Mouse (Mus musculus): Measurements from ENCODE around the gene Acox2. TPM values are rescaled to one million over a fixed set of nuclear protein-coding genes. Genes with fewer than 3 reads are reported as not detected.
A peak's percentile ranks its signal among the peaks of the same experiment; 100 is the strongest.

Gene Acox2
- polyA plus RNA-seq, 2 experiments from 2014 or later: not detected

DNA sequence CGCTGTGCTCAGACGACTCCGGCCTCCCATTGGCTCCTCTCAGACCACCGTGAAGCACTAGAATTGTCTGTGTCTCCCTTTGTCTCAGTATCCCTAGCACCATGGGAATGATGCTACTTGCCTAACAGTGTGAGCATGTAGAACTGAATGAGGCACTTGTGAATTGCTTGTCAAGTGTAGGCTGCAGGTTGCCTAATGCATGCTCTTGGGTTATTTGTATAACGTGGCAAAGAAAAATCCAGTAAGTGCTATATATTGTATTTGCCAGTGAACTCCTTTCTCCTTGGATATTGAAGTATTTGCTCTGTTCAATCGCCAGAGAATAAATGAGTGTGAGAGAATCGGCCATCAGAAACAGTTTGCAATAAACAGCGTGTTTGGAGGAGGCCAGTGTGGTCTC, 12.3 kb downstream of the Acox2 start:
- no peak for ATAC-seq

DNA sequence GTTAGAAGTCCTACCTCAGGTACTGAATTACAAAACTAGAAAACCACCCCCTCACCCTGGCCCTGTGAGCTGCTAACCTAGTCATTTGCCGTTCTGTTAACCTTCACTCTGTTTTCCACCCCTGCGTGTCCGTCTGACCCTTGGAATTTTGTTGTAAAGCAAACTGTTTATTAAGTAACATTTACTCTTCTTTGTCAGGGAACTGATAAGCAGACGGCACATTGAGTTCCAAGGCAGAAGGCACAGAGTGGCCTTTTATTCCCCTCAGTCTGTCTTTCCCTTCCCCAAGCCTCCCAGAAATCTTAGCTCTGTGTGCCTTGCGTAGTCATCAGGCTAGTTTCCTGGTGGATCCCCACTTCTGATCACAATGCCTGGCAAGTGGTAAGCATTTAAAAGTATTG, 14.9 kb downstream of the Acox2 start:
- ATAC-seq: no peak

DNA sequence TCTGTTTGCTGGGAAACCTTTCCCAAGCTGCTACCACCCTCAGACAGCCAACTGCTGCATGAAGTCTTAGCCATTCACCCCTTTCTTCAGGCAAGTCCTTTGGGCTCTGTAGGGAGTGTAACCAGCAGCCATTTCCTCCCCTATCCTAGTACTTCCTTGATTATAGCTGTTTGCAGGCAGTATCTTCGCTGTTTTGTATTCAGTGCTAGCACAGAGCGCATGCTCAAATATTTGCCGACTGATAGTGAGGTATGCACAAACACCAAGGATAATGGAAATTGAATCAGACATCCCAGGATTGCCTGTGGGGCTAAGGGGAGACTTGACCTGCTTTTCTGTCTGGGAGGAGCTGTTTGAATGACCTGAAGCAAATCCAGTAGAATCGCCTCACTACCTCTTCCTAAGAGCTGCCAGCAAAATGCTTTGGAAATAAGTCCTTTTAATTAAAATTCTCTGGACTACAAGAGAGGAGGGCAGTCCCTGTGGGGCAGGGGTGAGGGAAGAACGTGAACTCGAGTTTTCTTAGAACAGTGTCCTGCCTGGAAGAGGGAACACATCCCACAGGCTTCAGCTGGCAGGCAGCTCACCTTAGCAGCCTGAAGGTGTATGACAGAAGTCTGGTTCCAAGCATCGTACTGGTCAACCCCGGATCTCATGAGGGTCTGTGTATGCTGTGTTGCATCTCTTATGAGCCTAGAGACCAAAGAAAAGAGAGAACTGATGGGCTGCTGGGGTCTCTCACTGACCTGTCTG, 15.8 kb downstream of the Acox2 start:
- ATAC-seq: no peak

DNA sequence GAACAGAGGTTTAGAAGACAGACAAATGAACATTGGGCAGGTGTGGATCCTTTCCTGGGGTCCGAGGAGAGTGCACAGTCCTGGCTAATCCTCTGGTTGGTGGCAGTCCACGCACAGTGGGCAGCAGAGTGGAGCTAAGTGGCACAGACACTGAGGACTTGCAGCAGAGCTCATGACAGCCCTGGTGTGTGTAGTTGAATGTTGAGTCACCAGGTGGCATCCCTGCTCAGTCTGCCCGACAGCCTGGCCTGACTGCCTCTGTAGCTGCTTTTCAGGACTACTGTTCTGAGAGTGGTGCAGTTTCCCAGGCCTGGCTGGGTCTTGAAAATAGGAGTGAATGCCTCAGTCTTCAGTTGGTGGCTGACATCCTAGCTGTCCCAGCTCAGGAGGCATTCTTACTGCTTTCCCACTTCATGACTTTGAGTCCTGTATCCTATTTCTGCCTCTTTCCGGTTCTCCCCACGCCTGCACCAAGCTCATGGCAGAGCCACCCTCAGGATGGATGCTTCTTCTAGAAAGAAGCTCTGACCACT, 16.7 kb downstream of the Acox2 start:
- ATAC-seq: no peak

DNA sequence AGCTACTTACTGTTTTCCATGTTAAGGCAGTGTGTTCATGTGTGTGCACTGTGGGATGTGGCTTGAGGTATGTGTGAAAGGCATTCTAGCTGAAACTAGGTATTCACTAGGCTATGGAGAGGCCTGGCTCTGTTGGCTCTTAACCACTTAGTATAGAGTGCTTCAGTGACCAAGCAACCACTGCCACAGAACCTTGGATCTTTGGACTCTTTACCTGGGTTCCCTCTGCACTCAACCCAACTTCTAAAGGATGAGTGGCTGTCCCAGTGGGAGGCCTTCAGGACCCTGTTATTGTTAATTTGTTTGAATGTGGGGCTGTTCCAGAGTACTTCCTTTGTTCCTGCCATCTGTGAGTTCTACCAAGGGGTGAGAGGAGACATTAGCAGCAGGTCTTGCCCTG, 17.3 kb downstream of the Acox2 start:
- ATAC-seq: no peak

GRCm38 (mm10) chr14:8233252-8233651, 25.9 kb downstream of the Acox2 start:
- ATAC-seq: no peak

DNA sequence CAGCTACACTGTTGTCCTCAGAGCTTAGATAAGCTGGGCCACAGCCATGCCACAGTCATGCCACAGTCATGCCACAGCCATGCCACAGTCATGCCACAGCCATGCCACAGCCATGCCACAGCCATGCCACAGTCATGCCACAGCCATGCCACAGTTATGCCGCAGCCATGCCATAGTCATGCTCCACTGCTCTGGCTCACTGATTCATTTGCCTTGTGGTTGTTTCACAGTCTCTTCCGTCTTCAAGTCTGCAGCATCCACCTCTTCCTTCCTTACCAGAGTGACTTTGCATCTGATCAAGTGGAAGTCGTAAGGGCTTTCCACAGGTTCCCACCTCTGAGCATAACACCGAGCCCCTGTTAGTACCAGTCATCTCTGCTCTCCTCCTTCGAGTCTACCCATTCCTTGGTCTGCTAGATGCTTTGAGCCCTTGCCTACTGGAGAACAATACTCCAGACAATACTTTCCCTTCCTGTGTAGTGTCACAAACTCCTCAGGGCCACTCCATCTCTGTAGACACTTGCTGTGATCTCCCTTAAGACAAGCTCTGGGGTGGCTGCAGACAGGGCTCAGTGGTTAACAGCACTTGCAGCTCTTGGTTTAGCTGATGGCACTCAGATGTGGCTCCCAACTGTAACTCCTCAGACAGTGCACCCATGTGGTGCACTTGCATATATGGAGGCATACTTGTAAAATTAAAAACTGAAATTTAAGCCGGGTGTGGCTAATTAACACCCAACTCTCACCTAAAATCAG, 26.8 kb downstream of the Acox2 start:
- no peak for ATAC-seq

GRCm38 (mm10) chr14:8229367-8230019, 29.7 kb downstream of the Acox2 start:
- ATAC-seq: no peak

GRCm38 (mm10) chr14:8224805-8225204, 34.3 kb downstream of the Acox2 start:
- ATAC-seq: no peak

- no peak for ATAC-seq
Measured at GRCm38 (mm10) chr14:8223506-8224293, 35.5 kb downstream of the Acox2 start.

- no peak for ATAC-seq
Measured at GRCm38 (mm10) chr14:8222561-8222960, 36.6 kb downstream of the Acox2 start.

GRCm38 (mm10) chr14:8220912-8221311, 38.2 kb downstream of the Acox2 start:
- ATAC-seq: no peak

GRCm38 (mm10) chr14:8220306-8220705, 38.8 kb downstream of the Acox2 start:
- peak; percentile 46 for ATAC-seq

GRCm38 (mm10) chr14:8219876-8220275, 39.3 kb downstream of the Acox2 start:
- no peak for ATAC-seq

GRCm38 (mm10) chr14:8218730-8219380, 40.3 kb downstream of the Acox2 start:
- ATAC-seq: no peak

DNA sequence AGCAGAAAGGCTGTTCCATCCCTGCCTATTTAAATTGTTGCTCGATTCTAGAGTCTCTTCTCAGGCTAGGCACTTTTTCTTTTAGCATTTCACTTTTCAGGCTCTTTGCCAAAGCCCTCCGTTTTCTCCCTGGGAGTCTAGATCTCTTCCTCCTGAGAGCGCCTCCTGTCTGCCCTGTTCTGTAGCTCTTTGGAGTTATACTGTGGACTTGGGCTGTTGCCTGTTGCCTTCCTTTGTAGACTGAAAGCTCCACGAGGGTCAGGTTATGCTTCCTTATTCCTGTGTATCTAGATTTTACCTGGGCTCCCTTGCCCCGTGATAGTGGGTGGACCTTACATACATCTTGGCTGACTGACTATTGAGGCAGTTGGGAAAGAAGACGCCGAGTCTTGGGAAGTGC, 40.9 kb downstream of the Acox2 start:
- no peak for ATAC-seq

GRCm38 (mm10) chr14:8216100-8216499, 43.1 kb downstream of the Acox2 start:
- no peak for ATAC-seq

GRCm38 (mm10) chr14:8215208-8215778, 43.9 kb downstream of the Acox2 start:
- ATAC-seq: no peak

DNA sequence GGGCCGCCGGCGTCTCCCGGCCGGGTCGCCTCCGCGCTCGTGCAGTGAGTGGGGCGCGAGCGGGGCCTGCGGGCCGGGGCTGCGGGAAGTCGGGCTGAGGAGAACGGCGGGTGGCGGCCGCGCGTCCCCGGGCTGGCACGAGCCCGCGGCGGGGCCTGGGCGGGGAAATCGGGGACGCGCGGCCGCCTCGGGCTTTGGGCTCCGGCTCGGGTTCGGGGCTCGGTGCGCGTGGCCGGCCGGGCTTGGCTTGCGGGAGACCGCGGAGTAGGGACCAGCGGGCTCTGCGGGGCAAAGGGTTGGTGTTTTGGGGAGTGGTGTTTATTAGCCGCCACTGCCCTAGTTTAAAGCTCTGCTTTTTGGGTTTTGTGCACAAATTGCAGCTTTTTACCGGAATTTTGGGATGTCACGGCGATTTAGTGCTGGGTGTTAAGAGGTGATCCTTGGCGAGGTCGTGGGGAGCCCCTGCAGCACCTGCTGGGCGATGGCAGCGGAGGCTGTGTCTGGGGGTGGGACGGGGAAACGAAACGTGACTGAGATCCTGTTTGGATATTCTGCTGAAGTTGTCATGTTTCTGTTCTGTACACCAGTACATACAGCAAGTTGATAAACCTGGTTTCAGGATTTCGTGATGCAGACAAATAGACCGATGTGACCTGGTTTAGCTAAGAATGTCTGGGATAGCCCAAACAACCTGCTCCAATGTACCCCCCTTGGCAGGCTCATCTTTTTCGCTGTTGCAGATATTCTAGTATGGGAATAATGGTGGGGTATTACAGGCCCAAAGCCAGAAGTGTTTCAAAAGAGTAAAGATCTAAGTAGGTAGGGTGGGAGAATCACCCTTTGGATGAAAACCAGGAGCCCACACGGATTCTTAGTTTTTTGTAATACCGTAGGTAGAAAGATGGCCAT, 44.6 kb downstream of the Acox2 start:
- ATAC-seq: peak; percentile 38

GRCm38 (mm10) chr14:8213803-8214224, 45.3 kb downstream of the Acox2 start, which contains the start of gene Kctd6:
Gene Kctd6 (plus strand): TSS chr14:8214140.
- ATAC-seq: peak; percentile 93
